Mouse (Mus musculus) lung, postnatal 4 days (tissue): ENCODE measurements around the gene Slc25a53.
"Not testable (repeated sequence)": the region's sequence is repeated elsewhere in the genome, so short reads cannot be mapped to it uniquely, and the experiment has no call there.

ENCODE experiments used
- DNase-seq, 2 experiments: peaks; one replicate each; pipeline ENCODE4 v3.0.0; 2021

Slc25a53 gene

GRCm38 (mm10) chrX:137038000-137038483, at the start of gene Slc25a53:
Slc25a53 (minus strand) TSS chrX:137038302.
- DNase-seq: peak; percentile 89 to 93

- no peak for DNase-seq
These were observed 25.1 kb upstream of the Slc25a53 start for GRCm38 (mm10) chrX:137063202-137063601.

- DNase-seq: peak; percentile 86 to 89
These were observed 11.5 kb upstream of the Slc25a53 start, which contains the start of gene Fam199x for GRCm38 (mm10) chrX:137049425-137050225. Fam199x (plus strand) TSS chrX:137049594.

- DNase-seq: no peak
These were observed 10.9 kb upstream of the Slc25a53 start for GRCm38 (mm10) chrX:137049060-137049424.

DNA sequence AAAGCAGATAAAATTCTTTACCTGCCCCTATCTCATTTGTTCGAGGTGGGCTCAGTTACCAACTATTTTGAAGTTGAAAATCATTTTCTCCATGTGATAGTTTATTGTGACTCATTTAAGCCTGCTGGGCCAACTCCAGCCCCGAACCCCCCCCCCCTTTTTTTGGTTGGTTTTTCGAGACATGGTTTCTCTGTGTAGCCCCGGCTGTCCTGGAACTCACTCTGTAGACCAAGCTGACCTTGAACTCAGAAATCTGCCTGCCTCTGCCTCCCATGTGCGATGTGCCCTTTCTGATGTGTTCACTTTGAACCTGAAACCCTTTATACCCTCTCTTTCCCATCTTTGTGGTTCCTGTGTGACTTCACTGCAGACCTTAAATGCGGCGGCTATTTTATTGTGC, 400 bp upstream of the Slc25a53 start:
- DNase-seq: no peak

DNA sequence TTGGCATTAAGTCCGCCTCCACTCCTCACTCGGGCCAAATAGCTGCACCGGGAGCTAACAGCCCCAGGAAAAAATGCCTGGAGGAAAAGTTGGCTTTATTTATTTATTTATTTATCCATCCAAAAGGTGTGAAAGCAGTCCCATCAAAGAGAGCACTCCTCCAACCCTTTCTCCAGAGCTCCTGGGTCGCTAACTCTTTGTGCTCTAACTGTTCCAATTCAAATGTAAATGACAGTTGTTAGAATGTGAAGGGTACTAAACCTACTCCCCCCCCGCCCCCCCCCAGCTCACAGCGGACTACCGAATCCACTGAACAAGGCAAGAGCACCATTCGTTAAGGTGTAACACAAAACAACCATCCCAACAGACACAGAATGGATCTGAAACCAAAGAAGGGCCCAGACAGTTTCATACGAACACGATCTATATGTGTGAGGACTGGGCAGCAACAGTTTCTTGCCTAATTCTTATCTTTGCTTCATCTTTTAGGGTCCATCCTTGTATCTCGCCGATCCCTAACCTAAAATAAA, 567 bp downstream of the Slc25a53 start:
- no peak for DNase-seq

DNA sequence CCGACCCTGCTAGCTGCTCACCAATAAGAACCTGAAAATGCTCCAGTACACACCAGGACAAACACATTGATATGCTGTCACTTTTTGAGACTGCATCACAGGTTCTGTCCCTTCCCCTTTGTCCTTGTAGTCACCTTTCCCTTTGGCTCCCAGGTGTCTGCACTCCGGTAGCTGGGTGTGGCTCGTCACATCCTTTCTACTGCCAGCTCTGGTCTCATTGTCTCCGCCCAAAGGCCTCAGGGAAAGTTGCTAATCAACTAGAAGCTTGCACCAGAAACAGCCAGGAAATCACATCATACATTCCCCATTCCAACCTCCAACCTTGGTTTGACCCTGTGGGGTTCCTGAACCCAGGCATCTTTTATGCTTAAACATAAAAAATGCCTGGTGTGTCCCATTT, 3.8 kb downstream of the Slc25a53 start:
- no peak for DNase-seq

DNA sequence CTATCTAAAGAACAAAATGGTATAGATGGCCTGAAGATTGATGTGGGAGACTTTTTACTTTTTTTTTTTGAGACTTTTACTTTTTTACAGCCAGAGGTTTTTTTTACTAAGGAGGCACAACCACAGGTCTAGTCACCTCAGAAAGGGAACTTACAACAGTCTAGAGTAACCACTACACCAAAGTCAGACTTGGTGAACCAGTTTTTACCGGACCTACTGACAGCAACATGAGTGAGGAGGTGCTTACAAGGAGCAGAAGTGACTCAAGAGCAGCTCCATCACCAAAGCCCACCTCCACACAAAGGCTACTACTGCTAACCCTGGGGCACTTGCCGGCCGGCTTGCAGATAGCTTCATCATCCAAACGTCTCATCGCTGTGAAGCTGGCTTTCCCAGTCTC, 6.4 kb downstream of the Slc25a53 start:
- DNase-seq: no peak

- DNase-seq: peak in 1 of 2 experiments; percentile 21
These were observed 7.2 kb downstream of the Slc25a53 start for GRCm38 (mm10) chrX:137030916-137031315.

GRCm38 (mm10) chrX:137019310-137019709, 18.8 kb downstream of the Slc25a53 start:
- DNase-seq: peak in 1 of 2 experiments; percentile 59

GRCm38 (mm10) chrX:137017668-137018067, 20.4 kb downstream of the Slc25a53 start:
- DNase-seq: no peak

DNA sequence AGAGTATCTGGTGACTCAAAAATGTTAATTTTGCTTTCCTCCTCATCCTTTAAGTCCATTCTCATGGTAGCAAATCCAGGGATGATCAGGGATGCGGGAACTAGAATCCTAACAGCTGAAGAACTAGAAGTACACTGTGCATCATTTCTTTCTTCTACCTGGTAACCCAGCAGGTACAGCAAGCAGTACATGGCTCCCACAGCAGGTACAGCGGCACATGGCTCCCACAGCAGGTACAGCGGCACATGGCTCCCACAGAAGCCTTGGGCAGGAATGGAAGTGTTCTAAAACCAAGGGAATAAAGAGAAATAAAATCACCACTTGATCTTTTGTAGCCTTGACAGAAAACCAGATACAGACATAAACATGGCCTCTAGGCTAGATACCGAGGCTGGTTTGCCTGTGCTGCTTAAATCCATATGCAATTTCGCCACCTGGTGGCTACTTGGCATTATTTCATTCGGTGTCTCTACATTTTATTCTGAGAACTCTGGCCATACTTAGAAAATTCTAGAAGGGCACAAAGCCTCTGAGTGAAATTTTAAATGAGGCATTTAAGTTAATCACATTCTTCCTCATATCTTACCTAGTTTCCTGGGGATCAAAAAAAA, 22.9 kb downstream of the Slc25a53 start:
- peak in 1 of 2 experiments; percentile 41 for DNase-seq

DNA sequence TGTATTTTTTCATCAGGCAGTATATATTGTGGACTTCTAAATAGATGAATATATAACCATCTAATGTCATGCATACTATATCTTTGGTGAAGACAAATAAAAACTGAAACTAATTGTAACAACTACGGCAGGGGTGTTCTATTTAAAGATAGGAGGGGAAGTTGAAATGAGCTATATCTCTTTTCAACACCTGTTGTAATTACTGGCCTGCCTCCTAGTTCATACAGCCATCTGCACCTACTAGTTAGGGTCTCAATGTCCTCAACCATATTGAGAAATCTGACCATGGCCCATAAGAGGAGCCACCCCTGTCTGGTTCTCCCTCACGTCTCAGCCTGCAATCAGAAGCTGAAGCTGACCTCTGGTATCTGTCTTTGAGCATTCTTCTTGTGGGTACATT, 41.8 kb downstream of the Slc25a53 start:
- no peak for DNase-seq

- no peak for DNase-seq
These were observed 44.5 kb downstream of the Slc25a53 start for GRCm38 (mm10) chrX:136993641-136994040.

DNA sequence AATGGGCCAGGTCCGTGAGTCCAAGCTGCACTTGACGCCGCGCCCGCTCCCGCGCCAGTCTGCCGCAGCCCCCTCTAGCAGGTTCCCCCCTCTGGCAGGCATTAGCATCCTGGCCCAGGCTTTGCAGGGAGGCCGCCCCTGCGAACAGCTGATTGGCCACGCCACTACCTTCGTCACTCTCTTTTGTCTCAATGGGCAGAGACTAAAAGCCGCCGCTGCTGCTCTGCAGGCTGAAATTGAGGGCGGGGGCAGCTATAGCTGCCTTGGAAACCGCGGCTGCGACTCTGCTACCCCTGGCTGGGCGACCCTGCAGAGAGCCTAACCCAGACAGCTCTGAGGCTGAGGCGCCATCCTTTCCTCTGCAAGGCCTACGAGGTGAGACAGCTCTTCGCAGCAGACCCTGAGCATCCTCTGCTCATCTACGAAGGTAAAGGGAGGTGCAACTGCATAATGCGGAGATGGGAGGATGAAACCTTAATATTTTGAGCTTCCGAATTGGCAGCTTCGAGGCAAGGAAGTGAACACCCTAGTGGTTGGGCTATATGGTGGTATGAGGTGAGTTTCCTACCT, 45.0 kb downstream of the Slc25a53 start, which contains the start of gene Zcchc18:
TSS of gene Zcchc18 (plus strand) at position 178 of the 570 bp plus-strand sequence.
- DNase-seq: peak; percentile 45 to 55

DNA sequence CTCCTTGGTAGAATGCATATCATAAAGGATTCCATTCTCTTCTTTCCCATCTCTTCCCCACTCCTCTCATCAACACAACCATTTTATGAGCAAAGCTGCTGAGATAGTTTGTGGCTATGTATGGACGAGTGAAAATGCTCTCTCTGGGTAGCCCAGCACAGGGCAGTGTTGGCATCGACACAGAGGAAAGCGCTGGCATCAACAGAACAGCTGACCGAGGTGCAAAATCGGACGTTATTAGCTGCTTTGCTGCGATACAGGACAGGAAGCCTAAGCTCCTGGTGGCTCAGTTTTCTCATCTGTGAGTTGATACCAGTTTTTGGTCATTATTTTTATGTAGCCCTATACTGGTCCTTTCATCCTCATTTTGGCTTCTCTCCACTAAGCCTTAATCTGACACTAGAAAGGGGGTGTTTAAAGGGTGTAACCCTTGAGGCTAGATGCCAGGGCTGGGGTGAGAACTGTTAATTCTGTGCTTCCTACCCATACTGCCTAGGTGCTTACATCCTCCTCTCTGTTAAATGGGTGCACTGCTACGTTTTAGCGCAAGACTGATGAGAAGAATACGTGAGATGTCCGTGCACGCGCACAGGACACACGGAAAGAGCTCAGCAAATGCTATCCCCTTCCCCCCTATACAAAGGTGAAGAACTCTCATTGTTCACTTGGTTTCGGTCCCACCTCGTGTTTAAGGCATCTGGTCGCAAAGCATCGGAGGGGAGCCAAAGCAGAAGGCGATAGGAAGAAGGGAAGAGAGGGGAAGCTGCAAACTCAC, 45.7 kb downstream of the Slc25a53 start:
- no peak for DNase-seq

GRCm38 (mm10) chrX:136991274-136991673, 46.8 kb downstream of the Slc25a53 start:
- no peak for DNase-seq

GRCm38 (mm10) chrX:136986039-136986438, 52.1 kb downstream of the Slc25a53 start:
- no peak for DNase-seq

GRCm38 (mm10) chrX:136978616-136979015, 59.5 kb downstream of the Slc25a53 start:
- DNase-seq: no peak

GRCm38 (mm10) chrX:136976424-136977084, 61.5 kb downstream of the Slc25a53 start, which contains the start of the genes Tmsb15l and Tmsb15b1:
Tmsb15l (minus strand) TSS chrX:136976869.
Tmsb15b1 (minus strand) TSS chrX:136976874.
- DNase-seq: peak; percentile 42 to 85

GRCm38 (mm10) chrX:136975397-136975796, 62.7 kb downstream of the Slc25a53 start, which contains the start of gene Tmsb15b2:
Tmsb15b2 (minus strand) TSS chrX:136975497.
- not testable (repeated sequence) for DNase-seq

- DNase-seq: no peak
These were observed 78.4 kb downstream of the Slc25a53 start for GRCm38 (mm10) chrX:136959688-136960087.
